In the genomic region with DNA sequence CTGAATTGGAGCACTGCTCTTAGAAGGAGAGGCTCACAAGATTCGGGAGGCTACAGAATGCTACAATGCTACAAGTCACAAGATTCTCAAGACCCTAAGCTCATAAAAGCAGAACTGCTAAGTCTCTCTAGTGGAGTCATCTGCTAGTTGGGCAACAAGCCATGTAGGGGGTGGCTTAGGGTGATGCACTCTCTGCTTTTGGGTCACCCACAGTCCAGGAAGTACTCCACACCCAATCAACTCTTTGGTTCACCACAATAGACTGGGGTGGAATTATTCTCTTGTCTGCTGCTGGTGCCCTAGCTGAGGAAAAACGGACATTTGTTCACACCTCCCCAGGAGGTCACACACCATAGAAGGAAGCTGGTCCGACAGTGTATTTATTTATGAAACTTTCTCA, we compare ENCODE assay signal across 13 mouse cellular contexts. TPM values are rescaled to one million over a fixed set of nuclear protein-coding genes. Genes with fewer than 3 reads are reported as not detected.
A peak's percentile ranks its signal among the peaks of the same experiment; 100 is the strongest.
DNase-seq lines count a peak whose midpoint lies in the region; ATAC-seq and TF ChIP-seq lines count a peak whose summit lies in the region.
"Had no signal": no experiment of that assay in that cellular context is flagged by ENCODE, and none has a peak within 500 bp of the region (broad histone marks: within the 10 kb centered on the region; RNA-seq: fewer than 3 reads in every experiment).

No protein-coding gene starts in this region.

- ATAC-seq in hindbrain, embryonic 13.5 days (ENCODE audit: low FRiP score): no peak
- no peak for ATAC-seq in erythroblast, adult 5-6 weeks (replicated peaks; ENCODE audit: low FRiP score, poor library complexity, severe bottlenecking)
- ATAC-seq: forebrain, embryonic 15.5 days had no signal

- H3K9me3 ChIP-seq in hindbrain, embryonic 13.5 days: no peaks in the 10 kb centered on the region
- H3K9me3 ChIP-seq: embryonic facial prominence, embryonic 12.5 days; forebrain, embryonic 15.5 days had no signal

- H3K9ac ChIP-seq in hindbrain, embryonic 13.5 days: no peak overlapping the region
- H3K9ac ChIP-seq: embryonic facial prominence, embryonic 12.5 days; forebrain, embryonic 15.5 days had no signal

- no peak for TF ChIP-seq CTCF in gastrocnemius, adult 2 months (IDR thresholded peaks at IDR 0.05)

- DNase-seq in gastrocnemius, adult 2 months: peak; percentile 35
- no peak for DNase-seq in gastrocnemius, postnatal 14 days
- DNase-seq in spleen, postnatal 36 days (ENCODE audit: low spot score in 2 of 2): peak; percentile 10 to 50
- no peak for DNase-seq in spleen, adult 18-20 months
- peak; percentile 48 to 55 for DNase-seq in lung, postnatal 4 days
- no peak for DNase-seq in ovary, postnatal 36 days (ENCODE audit: low spot score)
- DNase-seq: cerebellum, adult 9-11 months; right cerebral cortex, adult 18-20 months had no signal

- peaks cover 5% of the 10 kb centered on the region for H3K4me1 ChIP-seq in hindbrain, embryonic 13.5 days (replicated peaks)

- no peak overlapping the region for H3K27ac ChIP-seq in gastrocnemius, adult 2 months
- no peak overlapping the region for H3K27ac ChIP-seq in hindbrain, embryonic 13.5 days
- H3K27ac ChIP-seq: embryonic facial prominence, embryonic 12.5 days; forebrain, embryonic 15.5 days; heart, adult 2 months had no signal

- WGBS in hindbrain, embryonic 13.5 days: 59% methylated on average over 3 of the region's 3 CpGs

- intact Hi-C loops in gastrocnemius, adult 2 months (cut with DNase I): no loop called here
- intact Hi-C loops in gastrocnemius, postnatal 14 days (cut with DNase I; ENCODE audit: low total_unique reads): no loop called here

- H3K4me2 ChIP-seq in hindbrain, embryonic 13.5 days: no peak overlapping the region
- H3K4me2 ChIP-seq: embryonic facial prominence, embryonic 12.5 days; forebrain, embryonic 15.5 days had no signal

- no peaks in the 10 kb centered on the region for H3K27me3 ChIP-seq in hindbrain, embryonic 13.5 days
- H3K27me3 ChIP-seq: embryonic facial prominence, embryonic 12.5 days; forebrain, embryonic 15.5 days had no signal

- H3K4me3 ChIP-seq in gastrocnemius, adult 2 months: no peak overlapping the region
- H3K4me3 ChIP-seq in hindbrain, embryonic 13.5 days: no peak overlapping the region
- H3K4me3 ChIP-seq: embryonic facial prominence, embryonic 12.5 days; forebrain, embryonic 15.5 days; heart, adult 2 months had no signal

- H3K36me3 ChIP-seq in hindbrain, embryonic 13.5 days: no peaks in the 10 kb centered on the region
- H3K36me3 ChIP-seq: embryonic facial prominence, embryonic 12.5 days; forebrain, embryonic 15.5 days had no signal

RNA-seq across cellular contexts. Expression of a gene that starts 5.3 kb away (rescaled TPM):
- 10 to 100 TPM; 18.3 to 21.1 TPM for total RNA-seq in gastrocnemius, adult 2 months (2021)
- total RNA-seq in gastrocnemius, postnatal 14 days (2021): 10 to 100 TPM; 14.6 to 16.0 TPM
- polyA plus RNA-seq in hindbrain, embryonic 13.5 days (2015; fragmentation: Nextera tagmentation; extraction: Ambion mirVana): 76.0 and 77.9 TPM in 2 replicates
- 13.3 and 18.8 TPM in 2 replicates for total RNA-seq in erythroblast, adult 5-6 weeks (2015; ENCODE audit: low replicate concordance)
- total RNA-seq in erythroblast, adult 5-6 weeks (2017; ENCODE audit: low replicate concordance): 10.1 and 11.2 TPM in 2 replicates

RNA-seq across cellular contexts. Expression of a gene that starts 16.6 kb away (rescaled TPM):
- total RNA-seq in gastrocnemius, adult 2 months (2021): 1 to 10 TPM; 6.6 to 8.9 TPM
- total RNA-seq in gastrocnemius, postnatal 14 days (2021): 1 to 10 TPM; 6.0 TPM
- 18.3 and 19.1 TPM in 2 replicates for polyA plus RNA-seq in hindbrain, embryonic 13.5 days (2015; fragmentation: Nextera tagmentation; extraction: Ambion mirVana)
- total RNA-seq in erythroblast, adult 5-6 weeks (2015; ENCODE audit: low replicate concordance): 0.96 and 1.0 TPM in 2 replicates
- total RNA-seq in erythroblast, adult 5-6 weeks (2017; ENCODE audit: low replicate concordance): 1.7 and 2.2 TPM in 2 replicates

Comparison
In these comparisons a context has a peak if more than half of its experiments do, and no peak if none do; other contexts are left out.
1. DNase-seq: peak in gastrocnemius, adult 2 months (single experiment), spleen, postnatal 36 days (2 of 2) and lung, postnatal 4 days (2 of 2); none in gastrocnemius, postnatal 14 days (single experiment), spleen, adult 18-20 months (0 of 2) and ovary, postnatal 36 days (single experiment).